Mouse (Mus musculus): ENCODE data around the gene Sag. TPM values are rescaled to one million over a fixed set of nuclear protein-coding genes. Genes with fewer than 3 reads are reported as not detected.
"Not testable (repeated sequence)": the region's sequence is repeated elsewhere in the genome, so short reads cannot be mapped to it uniquely, and the experiment has no call there.

Sag gene
- total RNA-seq, 2 experiments from 2014 or later, result 1.3 to 2.4 TPM

GRCm38 (mm10) chr1:87813681-87814080 lies 10.2 kb downstream of the Sag start:
- DNase-seq (ENCODE audit: low spot score in 2 of 2), result no peak

- DNase-seq (ENCODE audit: low spot score in 2 of 2), result no peak
Measured at GRCm38 (mm10) chr1:87824420-87824995, 21.0 kb downstream of the Sag start.

- DNase-seq (ENCODE audit: low spot score in 2 of 2), result no peak
Measured at GRCm38 (mm10) chr1:87825281-87825680, 21.8 kb downstream of the Sag start.

DNA sequence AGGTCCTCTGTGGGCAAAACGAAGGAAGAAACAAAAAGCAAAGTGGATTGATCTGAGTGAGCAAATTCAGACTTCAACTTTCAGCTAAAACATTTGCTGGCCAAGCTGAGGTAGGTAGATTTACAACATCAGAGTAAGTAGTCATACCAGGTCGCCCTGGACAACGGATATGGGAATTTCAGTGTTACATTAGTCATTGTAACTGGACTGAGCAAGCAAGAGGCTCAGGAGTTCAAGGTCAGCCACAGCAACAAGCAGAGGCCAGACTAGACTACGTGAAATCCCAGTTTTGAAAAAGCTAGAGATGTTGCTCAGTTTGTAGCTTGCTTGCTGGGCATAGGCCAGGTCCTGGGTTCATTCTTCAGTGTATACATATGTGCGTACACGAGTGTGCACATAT lies 22.5 kb downstream of the Sag start:
- no peak for DNase-seq (ENCODE audit: low spot score in 2 of 2)

- no peak for DNase-seq (ENCODE audit: low spot score in 2 of 2)
Measured at GRCm38 (mm10) chr1:87826474-87826873, 23.0 kb downstream of the Sag start.

GRCm38 (mm10) chr1:87827476-87827875 lies 24.0 kb downstream of the Sag start:
- not testable (repeated sequence) for DNase-seq (ENCODE audit: low spot score in 2 of 2)

GRCm38 (mm10) chr1:87828185-87828584 lies 24.7 kb downstream of the Sag start:
- no peak for DNase-seq (ENCODE audit: low spot score in 2 of 2)

DNA sequence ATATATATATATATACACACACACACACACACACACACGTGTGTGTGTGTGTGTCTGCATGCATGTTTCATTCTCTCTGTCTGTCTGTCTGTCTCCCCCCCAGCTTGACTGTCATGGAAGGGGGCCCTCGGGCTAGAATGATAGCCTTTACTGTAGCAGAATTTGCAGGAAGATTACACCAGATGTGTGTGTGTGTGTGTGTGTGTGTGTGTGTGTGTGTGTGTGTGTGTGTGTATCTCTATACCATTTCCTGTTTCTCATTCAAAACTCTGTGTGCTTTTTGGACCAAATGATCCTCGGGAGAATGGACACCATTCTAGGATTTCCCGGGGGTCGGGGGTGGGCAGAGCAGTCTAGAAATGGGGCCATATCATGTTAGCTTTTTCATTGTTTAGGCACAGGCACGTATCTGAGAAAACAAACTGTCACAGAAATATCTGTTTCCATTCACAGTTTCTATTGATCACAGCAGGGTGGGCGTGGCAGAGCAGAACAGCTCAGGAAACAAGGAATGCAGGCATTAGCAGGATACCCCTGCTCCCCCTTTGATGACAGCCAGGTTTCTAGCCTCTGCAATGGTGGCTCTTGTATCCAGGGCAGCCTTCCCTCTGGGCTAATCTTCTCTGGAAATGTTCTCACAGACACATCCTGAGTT lies 25.6 kb downstream of the Sag start:
- DNase-seq (ENCODE audit: low spot score in 2 of 2), result no peak

DNA sequence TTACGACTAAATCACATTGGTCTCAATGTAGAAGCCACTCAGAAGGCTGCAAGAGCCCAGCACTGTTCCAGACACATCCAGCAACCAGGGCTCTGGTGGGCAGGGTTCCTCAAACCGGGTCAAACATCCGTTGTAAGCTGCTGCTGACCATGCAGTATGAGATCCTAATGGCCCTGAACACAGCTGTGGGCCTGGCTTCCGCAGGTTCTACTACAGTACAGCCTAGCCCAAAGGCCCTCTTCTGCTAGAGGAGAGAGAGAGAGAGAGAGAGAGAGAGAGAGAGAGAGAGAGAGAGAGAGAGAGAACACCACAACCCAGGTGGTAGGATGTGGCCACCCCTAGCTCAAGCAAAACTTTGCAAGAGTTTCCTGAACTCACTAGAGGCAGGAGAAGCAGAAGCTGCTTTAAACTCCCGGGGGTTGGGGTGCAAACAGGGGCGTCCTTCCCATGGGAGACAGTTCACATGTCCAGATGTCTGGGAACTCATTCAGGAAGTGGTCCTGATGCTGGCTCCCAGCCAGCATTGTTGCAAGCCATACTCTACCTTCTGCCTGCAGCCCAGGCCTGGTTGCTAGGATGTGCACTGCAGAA lies 26.2 kb downstream of the Sag start:
- DNase-seq (ENCODE audit: low spot score in 2 of 2), result no peak

- no peak for DNase-seq (ENCODE audit: low spot score in 2 of 2)
Measured at GRCm38 (mm10) chr1:87836453-87836852, 33.0 kb downstream of the Sag start.

DNA sequence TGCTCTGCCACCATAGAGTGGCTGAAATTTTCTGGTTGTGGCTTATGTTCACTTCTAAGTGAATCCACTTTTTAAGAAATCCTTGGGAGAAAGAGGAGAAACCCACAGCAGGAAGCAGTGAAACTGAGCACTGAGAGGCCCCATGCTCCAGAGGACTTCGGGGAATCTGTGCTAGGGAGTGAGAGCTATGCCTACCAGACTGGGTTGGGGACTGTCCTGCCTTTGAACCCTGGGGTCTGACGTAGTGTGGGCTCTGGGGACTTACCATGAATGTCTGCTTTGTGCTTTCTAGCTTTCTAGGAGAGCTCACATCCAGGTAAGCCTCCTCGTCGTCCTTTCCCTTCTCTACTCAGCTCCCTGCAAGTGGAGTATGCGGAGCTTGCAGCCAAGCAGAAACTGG lies 33.5 kb downstream of the Sag start:
- DNase-seq (ENCODE audit: low spot score in 2 of 2), result no peak

DNA sequence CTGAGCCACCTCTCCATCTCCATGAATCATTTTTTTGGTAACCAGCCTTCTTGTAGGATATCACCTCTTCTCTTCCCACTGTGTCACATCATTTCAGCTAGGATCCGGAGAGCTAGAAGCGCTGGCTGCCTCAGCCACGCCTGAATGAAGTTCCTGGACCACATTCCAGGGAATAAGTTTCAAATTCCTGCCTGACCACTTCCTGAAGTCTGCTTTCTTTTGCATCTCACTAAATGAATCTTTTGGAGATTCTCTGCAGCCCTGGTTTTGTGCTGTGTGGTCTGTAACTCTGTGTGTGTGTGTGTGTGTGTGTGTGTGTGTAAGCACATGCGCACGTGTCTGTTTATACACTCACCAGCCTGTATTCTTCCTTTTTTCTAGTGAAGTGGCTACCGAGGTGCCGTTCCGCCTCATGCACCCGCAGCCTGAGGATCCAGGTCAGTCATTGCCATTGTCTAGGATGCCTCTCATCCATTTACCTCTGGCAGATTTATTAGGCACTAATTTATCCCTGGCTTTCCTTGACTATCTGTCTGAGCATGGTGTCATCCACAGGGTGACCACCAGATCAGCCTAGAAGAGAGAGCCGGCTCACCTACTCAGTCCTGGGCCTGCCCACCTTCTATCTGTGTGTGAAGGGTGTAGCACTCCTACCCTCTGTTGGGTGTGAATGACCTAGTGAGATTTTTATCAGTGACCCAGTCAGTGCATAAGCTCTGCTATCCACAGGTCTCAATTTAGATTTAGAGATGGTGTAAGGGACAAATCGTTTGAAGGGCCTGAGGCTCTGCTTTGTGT lies 37.1 kb downstream of the Sag start:
- no peak for DNase-seq (ENCODE audit: low spot score in 2 of 2)

DNA sequence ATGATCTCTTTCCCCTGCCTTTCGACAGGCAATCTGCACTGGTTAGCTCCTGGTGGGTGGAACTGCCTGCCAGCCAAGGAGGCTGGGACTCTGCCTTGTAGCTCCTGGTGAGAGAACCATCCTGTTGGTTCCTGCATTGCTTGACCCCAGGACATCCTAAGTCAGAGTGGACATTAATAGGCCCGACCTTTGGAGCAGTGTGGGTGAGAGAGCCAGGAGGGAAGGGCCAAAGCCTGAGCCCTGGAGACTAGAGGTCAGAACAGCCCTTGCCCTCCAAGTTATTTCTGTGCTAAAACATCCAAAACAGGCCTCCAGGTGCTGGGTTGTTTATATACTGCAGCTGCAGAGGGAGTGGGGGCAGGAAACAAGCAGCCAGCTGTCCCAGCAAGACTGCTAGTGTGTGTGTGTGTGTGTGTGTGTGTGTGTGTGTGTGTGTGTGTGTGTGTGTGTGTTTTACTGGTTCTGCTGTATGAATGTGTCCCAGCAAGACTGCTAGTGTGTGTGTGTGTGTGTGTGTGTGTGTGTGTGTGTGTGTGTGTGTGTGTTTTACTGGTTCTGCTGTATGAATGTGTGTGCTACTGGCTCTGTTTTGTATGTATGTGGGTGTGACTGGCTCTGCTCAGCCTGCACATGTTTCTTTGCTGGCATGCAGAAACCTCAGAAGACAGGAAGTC lies 43.5 kb downstream of the Sag start:
- DNase-seq (ENCODE audit: low spot score in 2 of 2), result no peak

DNA sequence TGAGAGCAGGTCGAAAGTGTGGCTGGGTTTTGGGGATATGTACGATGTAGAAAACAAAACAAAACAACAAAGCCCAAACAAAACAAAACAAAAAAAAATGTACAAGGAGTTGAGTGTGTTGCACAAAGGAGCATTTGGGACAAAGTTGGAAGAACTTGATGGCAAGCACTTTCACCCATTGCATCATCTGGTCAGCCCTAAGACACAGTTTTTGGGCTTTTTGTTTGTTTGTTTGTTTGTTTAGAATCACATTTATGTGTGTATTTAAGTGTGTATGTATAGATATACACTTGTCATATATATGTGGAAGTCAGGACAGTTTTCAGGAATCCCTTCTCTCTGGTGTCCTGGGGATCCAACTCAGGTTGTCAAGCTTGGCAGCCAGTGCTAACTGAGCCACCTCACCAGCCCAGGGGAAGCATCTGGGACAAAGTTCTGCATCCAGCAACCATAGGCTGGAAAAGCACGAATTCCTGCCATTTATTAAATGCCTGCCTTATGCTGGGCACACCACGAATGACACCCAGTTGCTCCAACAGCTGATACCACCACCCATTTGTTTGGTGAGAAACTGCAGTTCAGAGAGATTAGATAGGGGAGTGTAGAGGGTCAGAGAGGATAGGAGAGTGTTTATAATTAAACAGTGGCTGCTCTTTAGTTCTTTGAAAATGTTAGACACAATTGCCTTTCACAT lies 44.1 kb downstream of the Sag start:
- no peak for DNase-seq (ENCODE audit: low spot score in 2 of 2)

GRCm38 (mm10) chr1:87848237-87848996 lies 44.9 kb downstream of the Sag start:
- DNase-seq (ENCODE audit: low spot score in 2 of 2), result peak in 1 of 2 experiments; percentile 18

GRCm38 (mm10) chr1:87849278-87849677 lies 45.8 kb downstream of the Sag start:
- DNase-seq (ENCODE audit: low spot score in 2 of 2), result no peak

- no peak for DNase-seq (ENCODE audit: low spot score in 2 of 2)
Measured at GRCm38 (mm10) chr1:87851344-87851743, 47.9 kb downstream of the Sag start.

DNA sequence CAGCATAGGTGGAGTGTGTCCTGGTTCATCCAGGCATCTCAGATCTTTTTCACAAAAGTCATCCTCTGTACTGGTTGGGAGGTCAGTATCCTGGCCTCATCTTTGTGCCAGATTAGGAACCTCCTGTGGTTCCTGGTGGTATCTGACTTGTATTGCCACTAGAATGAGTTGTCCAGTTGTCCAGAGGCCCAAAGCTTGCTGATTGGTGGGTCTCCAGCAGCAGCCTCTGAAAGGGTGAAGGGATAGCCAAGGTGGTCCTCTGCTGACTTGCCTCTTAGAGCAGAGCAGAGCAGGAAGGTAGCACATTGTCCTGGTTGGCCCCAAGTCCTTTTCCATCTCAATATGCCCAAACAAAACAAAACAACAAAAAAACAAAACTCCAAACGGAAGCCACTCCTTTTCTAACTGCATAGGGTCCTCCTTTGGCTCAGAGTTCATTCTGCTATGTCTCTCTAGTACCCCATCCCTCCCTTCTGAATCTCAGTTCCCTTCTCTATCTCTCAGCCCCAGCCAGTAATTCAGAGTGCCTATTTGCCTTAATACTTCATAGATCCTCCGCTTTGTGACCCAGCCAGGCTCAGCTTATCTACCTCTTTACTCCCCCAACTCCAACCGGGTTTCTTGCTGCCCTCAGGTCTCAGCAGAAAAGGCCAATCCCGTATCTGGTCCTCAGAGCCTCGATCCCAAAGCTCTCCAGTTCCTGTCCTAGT lies 48.8 kb downstream of the Sag start:
- DNase-seq (ENCODE audit: low spot score in 2 of 2), result no peak

- DNase-seq (ENCODE audit: low spot score in 2 of 2), result peak; percentile 70 to 80
Measured at GRCm38 (mm10) chr1:87852892-87853600, 49.6 kb downstream of the Sag start, which contains the start of gene Dgkd. TSS of gene Dgkd (plus strand) at chr1:87853287.
